Comparison of ENCODE assay signal across 8 mouse cellular contexts in the genomic region with DNA sequence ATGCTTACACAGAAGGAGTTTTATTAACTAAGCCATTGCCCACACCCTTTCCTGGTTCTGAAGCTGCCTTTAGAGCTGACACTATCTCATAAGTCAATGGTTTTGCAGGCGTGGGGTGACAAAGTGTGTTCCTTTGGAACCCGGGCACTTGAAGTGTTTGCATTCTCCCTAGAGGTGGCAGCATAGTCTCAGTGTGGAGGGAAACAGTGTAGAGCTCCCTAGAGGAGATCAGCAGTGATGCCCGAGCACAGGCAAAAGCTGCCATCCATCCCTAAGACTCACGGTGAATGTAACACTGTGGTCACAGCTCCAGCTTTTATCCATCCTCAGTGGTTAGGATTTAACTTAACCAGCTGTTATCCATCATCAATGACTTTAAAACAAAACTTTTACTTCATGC. TPM values are rescaled to one million over a fixed set of nuclear protein-coding genes. Genes with fewer than 3 reads are reported as not detected.
DNase-seq lines count a peak whose midpoint lies in the region; ATAC-seq lines count a peak whose summit lies in the region.
"Had no signal": no experiment of that assay in that cellular context is flagged by ENCODE, and none has a peak within 500 bp of the region (broad histone marks: within the 10 kb centered on the region; RNA-seq: fewer than 3 reads in every experiment).

No protein-coding gene starts in this region.

- ATAC-seq in midbrain, embryonic 11.5 days (ENCODE audit: low FRiP score): no peak
- 0 out of 2 replicates have a peak, but pooled peaks have one; percentile 65 for ATAC-seq in embryonic facial prominence, embryonic 14.5 days (ENCODE audit: low read depth)

- no peak overlapping the region for H3K27ac ChIP-seq in midbrain, embryonic 11.5 days (ENCODE audit: low read depth, low read length)
- H3K27ac ChIP-seq in midbrain, embryonic 10.5 days (replicated peaks): no peak overlapping the region
- H3K27ac ChIP-seq in embryonic facial prominence, embryonic 14.5 days (replicated peaks; ENCODE audit: low read depth, low read length): no peak overlapping the region

- H3K4me3 ChIP-seq in midbrain, embryonic 11.5 days (ENCODE audit: low read depth, low read length): no peak overlapping the region
- H3K4me3 ChIP-seq in midbrain, embryonic 10.5 days: no peak overlapping the region
- H3K4me3 ChIP-seq in embryonic facial prominence, embryonic 14.5 days (ENCODE audit: low read depth, low read length): no peak overlapping the region

- WGBS in midbrain, embryonic 11.5 days: 47% methylated on average over 4 of the region's 4 CpGs
- 53% methylated on average over 4 of the region's 4 CpGs for WGBS in midbrain, embryonic 10.5 days
- WGBS in embryonic facial prominence, embryonic 14.5 days: 29% methylated on average over 4 of the region's 4 CpGs

- no peaks in the 10 kb centered on the region for H3K4me1 ChIP-seq in midbrain, embryonic 11.5 days (ENCODE audit: control insufficient read depth, insufficient read depth, low read length)
- no peaks in the 10 kb centered on the region for H3K4me1 ChIP-seq in midbrain, embryonic 10.5 days
- H3K4me1 ChIP-seq in embryonic facial prominence, embryonic 14.5 days (ENCODE audit: control insufficient read depth, insufficient read depth, low read length): no peaks in the 10 kb centered on the region

- H3K9ac ChIP-seq in midbrain, embryonic 11.5 days (ENCODE audit: low read length): no peak overlapping the region
- no peak overlapping the region for H3K9ac ChIP-seq in embryonic facial prominence, embryonic 14.5 days (ENCODE audit: low read depth, low read length)

- no peak overlapping the region for H3K4me2 ChIP-seq in midbrain, embryonic 11.5 days
- H3K4me2 ChIP-seq in embryonic facial prominence, embryonic 14.5 days (ENCODE audit: low read depth, low read length): no peak overlapping the region

- no peaks in the 10 kb centered on the region for H3K27me3 ChIP-seq in midbrain, embryonic 11.5 days (ENCODE audit: control insufficient read depth, insufficient read depth, low read length)
- no peaks in the 10 kb centered on the region for H3K27me3 ChIP-seq in midbrain, embryonic 10.5 days (ENCODE audit: low read depth, poor library complexity, severe bottlenecking)
- no peaks in the 10 kb centered on the region for H3K27me3 ChIP-seq in embryonic facial prominence, embryonic 14.5 days (replicated peaks; ENCODE audit: control insufficient read depth, insufficient read depth, low read length)

- H3K9me3 ChIP-seq in midbrain, embryonic 11.5 days (ENCODE audit: control insufficient read depth, low read length): no peaks in the 10 kb centered on the region
- H3K9me3 ChIP-seq in midbrain, embryonic 10.5 days (replicated peaks): no peaks in the 10 kb centered on the region
- no peaks in the 10 kb centered on the region for H3K9me3 ChIP-seq in embryonic facial prominence, embryonic 14.5 days (ENCODE audit: control insufficient read depth, low read length)

- no peaks in the 10 kb centered on the region for H3K36me3 ChIP-seq in midbrain, embryonic 11.5 days (ENCODE audit: control insufficient read depth, insufficient read depth, low read length)
- H3K36me3 ChIP-seq in midbrain, embryonic 10.5 days: no peaks in the 10 kb centered on the region
- H3K36me3 ChIP-seq in embryonic facial prominence, embryonic 14.5 days (ENCODE audit: control insufficient read depth, insufficient read depth, low read length): no peaks in the 10 kb centered on the region

- peak; percentile 41 for DNase-seq in midbrain, embryonic 11.5 days (ENCODE audit: low spot score, missing footprints)
- no peak for DNase-seq in midbrain, embryonic 10.5 days (ENCODE audit: low spot score)
- peak; percentile 25 for DNase-seq in T-cell, adult 2 months (ENCODE audit: low spot score)
- peak; percentile 65 for DNase-seq in embryonic facial prominence, embryonic 14.5 days (ENCODE audit: low spot score)
- DNase-seq in kidney, postnatal 36 days: peak; percentile 24 to 51
- peak; percentile 72 for DNase-seq in lung, postnatal 10 days
- DNase-seq in telencephalon, adult 2 months (ENCODE audit: low read depth, low spot score): peak; percentile 50

RNA-seq across cellular contexts. Expression of a gene that starts 13.4 kb away (rescaled TPM):
- polyA plus RNA-seq in midbrain, embryonic 11.5 days (2014; fragmentation: Nextera tagmentation; extraction: Ambion mirVana): not detected in 2 replicates
- polyA plus RNA-seq in midbrain, embryonic 10.5 days (2016; fragmentation: Nextera tagmentation; extraction: Ambion mirVana): not detected in 2 replicates
- polyA plus RNA-seq in embryonic facial prominence, embryonic 14.5 days (2014; fragmentation: Nextera tagmentation; extraction: Ambion mirVana): not detected in 2 replicates
- polyA plus RNA-seq: neural tube, embryonic 11.5 days had no signal
